Mouse (Mus musculus) limb, embryonic 14.5 days (tissue): ENCODE measurements at regions not wholly inside any gene's neighbourhood (a gene's known extent, or its start where the extent isn't known, plus 50 kb on each side); places are given as distances from the start of the nearest gene placed in this dataset.

Experiments
- ATAC-seq: fragments of 200-750 bp; cut with Nextera tagmentation; 2 replicates; pipeline ENCODE4 v1.8.0; 2017; ENCODE audit warnings: low read depth, moderate number of reproducible peaks, moderate TSS enrichment; ENCODE audit not compliant: low FRiP score
- DNase-seq: peaks from one replicate; pipeline ENCODE4 v3.0.0-alpha.2; 2015; ENCODE audit warnings: low spot score
- H3K27ac ChIP-seq: fragments of 300-500 bp; sonication (generic); replicated peaks from 2 replicates; pipeline ENCODE4 v1.5.1; 2014; ENCODE audit warnings: low read depth, mild to moderate bottlenecking, low read length, moderate library complexity, mixed read lengths
- H3K27me3 ChIP-seq: fragments of 300-500 bp; sonication (generic); 2 replicates; pipeline ENCODE4 v1.6.1; 2014; ENCODE audit warnings: low read length, mixed read lengths; ENCODE audit not compliant: control insufficient read depth, insufficient read depth
- H3K36me3 ChIP-seq: fragments of 300-500 bp; sonication (generic); 2 replicates; pipeline ENCODE4 v1.6.1; 2014; ENCODE audit warnings: mild to moderate bottlenecking, low read length, moderate library complexity, mixed read lengths; ENCODE audit not compliant: control insufficient read depth, insufficient read depth
- H3K4me1 ChIP-seq: fragments of 300-500 bp; sonication (generic); 2 replicates; pipeline ENCODE4 v1.6.1; 2014; ENCODE audit warnings: antibody characterized with exemption, low read length, mixed read lengths; ENCODE audit not compliant: control insufficient read depth, insufficient read depth
- H3K4me2 ChIP-seq: fragments of 300-500 bp; sonication (generic); replicated peaks from 2 replicates; pipeline ENCODE4 v1.6.1; 2014; ENCODE audit warnings: low read depth, mild to moderate bottlenecking, low read length, moderate library complexity; ENCODE audit not compliant: severe bottlenecking
- H3K4me3 ChIP-seq: fragments of 300-500 bp; sonication (generic); replicated peaks from 2 replicates; pipeline ENCODE4 v1.5.1; 2014; ENCODE audit warnings: low read length
- H3K9ac ChIP-seq: fragments of 300-500 bp; sonication (generic); 2 replicates; pipeline ENCODE4 v1.6.1; 2014; ENCODE audit warnings: mild to moderate bottlenecking, low read depth, low read length, moderate library complexity; ENCODE audit not compliant: severe bottlenecking
- H3K9me3 ChIP-seq: fragments of 300-500 bp; sonication (generic); 2 replicates; pipeline ENCODE4 v1.6.1; 2016; ENCODE audit warnings: low read length; ENCODE audit not compliant: control insufficient read depth
- POLR2A ChIP-seq: fragments of 200-500 bp; IDR thresholded peaks from 2 replicates; pipeline ENCODE4 v1.8.0; 2012; ENCODE audit warnings: inconsistent platforms, mild to moderate bottlenecking, moderate library complexity, borderline replicate concordance; ENCODE audit not compliant: insufficient read depth, insufficient read length; ENCODE audit errors: extremely low read depth
- WGBS: fragments of 180-500 bp; shearing (Covaris S2); extraction: QIAGEN DNeasy Blood & Tissue Kit; methylation state at CpG from one replicate; pipeline ENCODE4 v1.1.7; 2014; 5-methylcytosine and 5-hydroxymethylcytosine counted together

DNA sequence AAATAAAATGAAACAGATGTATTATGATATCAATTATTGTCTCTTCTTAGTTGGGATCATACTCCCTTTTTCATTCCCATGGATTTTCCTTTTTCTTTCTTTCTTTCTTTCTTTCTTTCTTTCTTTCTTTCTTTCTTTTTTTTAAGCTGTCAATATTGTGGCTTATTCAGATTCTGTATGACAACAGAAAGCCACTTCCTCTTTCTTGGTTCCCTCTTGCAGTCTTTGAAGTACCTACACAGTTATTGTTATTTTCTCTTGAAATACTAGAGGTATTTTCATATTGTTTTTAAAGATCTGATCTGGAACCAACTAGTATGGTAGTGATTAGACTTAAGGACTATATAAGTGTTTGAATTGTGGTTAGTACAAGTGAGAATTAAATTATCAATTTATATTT, 444.6 kb upstream of the Fam174a start:
- Histone ChIP-seq H3K9me3 (no peaks in the 10 kb centered on the region), H3K27ac (no peak overlapping the region), H3K4me3 (no peak overlapping the region), H3K9ac (no peak overlapping the region), H3K36me3 (no peaks in the 10 kb centered on the region), H3K4me1 (no peaks in the 10 kb centered on the region), H3K4me2 (no peak overlapping the region), H3K27me3 (no peaks in the 10 kb centered on the region)
- no peak for DNase-seq
- ATAC-seq = no peak
- no peak for TF ChIP-seq POLR2A

GRCm38 (mm10) chr1:94880553-94880952, 432.9 kb upstream of the Fam174a start:
- WGBS = 90% methylated on average over 1 of the region's 1 CpGs

DNA sequence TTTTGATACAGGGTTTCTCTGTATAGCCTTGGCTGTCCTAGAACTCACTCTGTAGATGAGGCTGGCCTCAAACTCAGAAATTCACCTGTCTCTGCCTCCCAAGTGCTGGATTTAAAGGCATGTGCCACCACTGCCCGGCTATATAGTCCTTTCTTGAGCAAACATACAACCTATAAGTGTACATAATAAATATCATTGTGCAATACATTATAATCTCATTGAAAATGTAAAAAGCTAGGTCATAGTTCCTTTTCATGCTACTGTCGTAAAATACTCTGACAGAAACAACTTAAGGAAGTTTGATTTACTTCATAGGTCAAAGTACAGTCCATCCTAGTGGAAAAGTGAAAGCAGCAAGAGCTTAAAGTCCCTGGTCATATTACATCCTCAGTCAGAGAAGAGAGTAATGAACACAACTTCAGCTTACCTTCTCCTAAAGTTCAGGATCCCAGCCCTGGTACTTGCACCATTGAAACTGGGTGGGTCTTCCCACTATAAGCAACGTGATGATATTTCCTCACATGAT, 408.4 kb upstream of the Fam174a start:
- no peaks in the 10 kb centered on the region for H3K27me3 ChIP-seq
- 80% methylated on average over 3 of the region's 3 CpGs for WGBS
- H3K36me3 ChIP-seq = no peaks in the 10 kb centered on the region

More at GRCm38 (mm10) chr1:94880553-94880952, 432.9 kb upstream of the Fam174a start:
- no peak for ATAC-seq
- no peaks in the 10 kb centered on the region for H3K36me3 ChIP-seq
- H3K27ac ChIP-seq = no peak overlapping the region
- no peak overlapping the region for H3K9ac ChIP-seq
- no peak overlapping the region for H3K4me2 ChIP-seq
- H3K27me3 ChIP-seq = no peaks in the 10 kb centered on the region
- no peak overlapping the region for H3K4me3 ChIP-seq
- H3K9me3 ChIP-seq = no peaks in the 10 kb centered on the region
- no peak for DNase-seq
- no peak for TF ChIP-seq POLR2A
- H3K4me1 ChIP-seq = no peaks in the 10 kb centered on the region

GRCm38 (mm10) chr1:94910839-94911238, 402.6 kb upstream of the Fam174a start:
- no peak overlapping the region for H3K27ac ChIP-seq
- H3K9me3 ChIP-seq = no peaks in the 10 kb centered on the region
- no peaks in the 10 kb centered on the region for H3K4me1 ChIP-seq
- no peaks in the 10 kb centered on the region for H3K36me3 ChIP-seq
- H3K9ac ChIP-seq = no peak overlapping the region
- no peak for ATAC-seq
- no peak for DNase-seq
- no peak overlapping the region for H3K4me2 ChIP-seq
- no peak overlapping the region for H3K4me3 ChIP-seq
- H3K27me3 ChIP-seq = no peaks in the 10 kb centered on the region
- TF ChIP-seq POLR2A = no peak

More for the DNA sequence above, 408.4 kb upstream of the Fam174a start:
- DNase-seq (no peak), ATAC-seq (no peak)
- Histone ChIP-seq H3K27ac (no peak overlapping the region), H3K4me1 (no peaks in the 10 kb centered on the region), H3K4me2 (no peak overlapping the region), H3K9me3 (no peaks in the 10 kb centered on the region), H3K9ac (no peak overlapping the region), H3K4me3 (no peak overlapping the region)
- no peak for TF ChIP-seq POLR2A
